Mouse (Mus musculus) heart, embryonic 16.5 days (tissue): ENCODE measurements at regions not wholly inside any gene's neighbourhood (a gene's known extent, or its start where the extent isn't known, plus 50 kb on each side); places are given as distances from the start of the nearest gene placed in this dataset.
A peak's percentile ranks its signal among the peaks of the same experiment; 100 is the strongest.

Experiments
- ATAC-seq: fragments of 200-750 bp; cut with Nextera tagmentation; replicated peaks from 2 replicates; pipeline ENCODE4 v1.8.0; 2017; ENCODE audit warnings: moderate number of reproducible peaks; ENCODE audit not compliant: insufficient read depth, low FRiP score; ENCODE audit errors: extremely low read depth
- H3K27ac ChIP-seq: fragments of 300-500 bp; sonication (generic); 2 replicates; pipeline ENCODE4 v1.5.1; 2014; ENCODE audit warnings: mild to moderate bottlenecking, low read length, control low read depth, moderate library complexity
- H3K27me3 ChIP-seq: fragments of 300-500 bp; sonication (generic); 2 replicates; pipeline ENCODE4 v1.6.1; 2014; ENCODE audit warnings: low read length, mixed read lengths; ENCODE audit not compliant: control insufficient read depth, insufficient read depth
- H3K36me3 ChIP-seq: fragments of 300-500 bp; sonication (generic); 2 replicates; pipeline ENCODE4 v1.6.1; 2014; ENCODE audit not compliant: control insufficient read depth, insufficient read depth
- H3K4me1 ChIP-seq: fragments of 300-500 bp; sonication (generic); 2 replicates; pipeline ENCODE4 v1.6.1; 2014; ENCODE audit warnings: low read length, mixed read lengths; ENCODE audit not compliant: control insufficient read depth, insufficient read depth
- H3K4me2 ChIP-seq: fragments of 300-500 bp; sonication (generic); 2 replicates; pipeline ENCODE4 v1.6.1; 2014; ENCODE audit warnings: low read depth, mild to moderate bottlenecking, control low read depth, low read length
- H3K4me3 ChIP-seq: fragments of 300-500 bp; sonication (generic); 2 replicates; pipeline ENCODE4 v1.5.1; 2014; ENCODE audit warnings: mild to moderate bottlenecking, control low read depth, low read length
- H3K9ac ChIP-seq: fragments of 300-500 bp; sonication (generic); 2 replicates; pipeline ENCODE4 v1.6.1; 2014; ENCODE audit warnings: low read length, control low read depth
- H3K9me3 ChIP-seq: fragments of 300-500 bp; sonication (generic); replicated peaks from 2 replicates; pipeline ENCODE4 v1.6.1; 2016; ENCODE audit warnings: low read length; ENCODE audit not compliant: control insufficient read depth
- WGBS: fragments of 180-500 bp; shearing (Covaris S2); extraction: QIAGEN DNeasy Blood & Tissue Kit; methylation state at CpG from one replicate; pipeline ENCODE4 v1.1.7; 2014; 5-methylcytosine and 5-hydroxymethylcytosine counted together

DNA sequence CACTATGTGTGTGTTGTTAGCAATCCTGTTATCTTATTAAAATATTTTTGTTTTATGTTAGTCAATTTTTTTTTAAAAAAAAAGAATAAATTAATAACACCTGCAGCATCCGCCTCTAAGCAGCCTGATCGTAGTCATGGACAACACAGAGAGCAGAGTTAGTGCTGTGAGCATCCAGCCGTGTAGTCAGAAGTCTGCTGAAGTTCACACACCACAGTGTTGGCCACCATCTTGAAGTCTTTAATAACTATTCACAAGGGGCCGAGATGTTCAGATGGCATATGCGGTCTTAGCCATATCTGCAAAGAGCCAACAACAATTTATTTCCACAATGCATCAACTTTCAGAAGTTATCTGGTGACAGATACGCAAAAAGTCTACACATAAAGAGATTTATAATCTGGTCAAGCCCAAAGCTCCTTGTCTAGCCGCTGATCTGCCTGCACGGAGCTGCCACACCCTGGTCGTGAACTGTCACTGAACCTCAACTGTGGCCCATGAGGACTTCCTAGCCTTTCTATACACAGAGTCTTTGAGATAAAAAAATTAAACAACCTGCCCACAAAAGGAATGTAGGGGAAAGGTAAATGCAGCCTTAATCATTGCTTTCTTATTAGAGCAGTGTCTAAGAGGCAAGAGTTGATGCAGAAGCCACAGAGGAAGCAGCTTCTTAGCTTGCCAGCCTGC is 183.4 kb upstream of the Zfp703 start:
- no peak overlapping the region for H3K4me3 ChIP-seq
- 0 out of 2 replicates have a peak, but pooled peaks cover 3% of the 10 kb centered on the region for H3K4me1 ChIP-seq
- H3K4me2 ChIP-seq, result no peak overlapping the region
- H3K9me3 ChIP-seq, result no peaks in the 10 kb centered on the region
- H3K9ac ChIP-seq, result no peak overlapping the region
- H3K27ac ChIP-seq, result no peak overlapping the region
- 86% methylated on average over 9 of the region's 9 CpGs for WGBS
- no peaks in the 10 kb centered on the region for H3K36me3 ChIP-seq
- no peak for ATAC-seq
- peaks cover 3% of the 10 kb centered on the region; the same call in 1 of the 2 replicates for H3K27me3 ChIP-seq

DNA sequence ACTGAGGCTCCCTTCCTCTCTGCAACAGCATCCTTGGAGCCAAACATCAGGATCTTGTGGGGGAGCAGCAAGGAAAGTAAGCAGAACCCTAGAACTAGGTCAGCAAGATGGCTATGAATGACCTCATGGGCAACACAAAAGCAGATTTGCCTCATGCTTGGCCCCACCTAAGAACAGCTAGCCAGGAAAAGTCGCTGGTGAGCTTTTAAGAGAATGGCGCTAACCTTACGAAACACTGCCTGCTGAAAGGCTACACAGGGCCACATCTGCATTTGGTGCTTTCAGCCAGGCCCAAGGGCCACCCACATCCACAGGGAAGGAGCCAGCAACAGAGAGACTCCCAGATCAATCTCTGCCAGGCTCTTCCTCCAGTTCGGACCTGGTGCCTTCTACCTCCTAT is 182.7 kb upstream of the Zfp703 start:
- Histone ChIP-seq H3K4me1 (0 out of 2 replicates have a peak, but pooled peaks cover 3% of the 10 kb centered on the region), H3K9me3 (no peaks in the 10 kb centered on the region), H3K9ac (no peak overlapping the region), H3K4me2 (no peak overlapping the region), H3K36me3 (no peaks in the 10 kb centered on the region), H3K27me3 (peaks cover 3% of the 10 kb centered on the region; the same call in 1 of the 2 replicates), H3K4me3 (no peak overlapping the region), H3K27ac (no peak overlapping the region)
- 87% methylated on average over 4 of the region's 4 CpGs for WGBS
- ATAC-seq, result no peak

DNA sequence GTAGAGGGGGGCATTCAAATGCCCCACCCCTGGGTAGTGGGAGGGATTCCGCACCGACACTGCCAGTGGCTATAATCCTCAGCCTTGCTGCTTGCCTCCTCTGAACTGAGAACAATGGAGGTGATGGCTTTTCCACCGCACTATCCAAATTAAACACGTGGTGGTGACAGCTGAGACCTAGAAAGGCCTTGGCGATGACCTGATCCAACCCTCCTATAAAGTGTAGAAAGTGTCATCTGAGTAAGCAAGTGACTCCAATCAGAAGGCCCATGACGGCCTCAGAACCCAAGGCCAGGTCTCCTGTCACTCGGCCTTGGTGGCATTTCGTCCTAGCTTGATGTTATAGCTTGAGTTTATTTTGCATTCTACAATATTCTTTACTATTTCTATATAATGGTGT is 181.5 kb upstream of the Zfp703 start:
- H3K4me2 ChIP-seq, result no peak overlapping the region
- no peak overlapping the region for H3K27ac ChIP-seq
- no peak for ATAC-seq
- no peak overlapping the region for H3K4me3 ChIP-seq
- 0 out of 2 replicates have a peak, but pooled peaks cover 3% of the 10 kb centered on the region for H3K4me1 ChIP-seq
- H3K36me3 ChIP-seq, result no peaks in the 10 kb centered on the region
- 78% methylated on average over 8 of the region's 8 CpGs for WGBS
- no peak overlapping the region for H3K9ac ChIP-seq
- H3K9me3 ChIP-seq, result no peaks in the 10 kb centered on the region
- no peaks in the 10 kb centered on the region; the same call in 1 of the 2 replicates for H3K27me3 ChIP-seq

DNA sequence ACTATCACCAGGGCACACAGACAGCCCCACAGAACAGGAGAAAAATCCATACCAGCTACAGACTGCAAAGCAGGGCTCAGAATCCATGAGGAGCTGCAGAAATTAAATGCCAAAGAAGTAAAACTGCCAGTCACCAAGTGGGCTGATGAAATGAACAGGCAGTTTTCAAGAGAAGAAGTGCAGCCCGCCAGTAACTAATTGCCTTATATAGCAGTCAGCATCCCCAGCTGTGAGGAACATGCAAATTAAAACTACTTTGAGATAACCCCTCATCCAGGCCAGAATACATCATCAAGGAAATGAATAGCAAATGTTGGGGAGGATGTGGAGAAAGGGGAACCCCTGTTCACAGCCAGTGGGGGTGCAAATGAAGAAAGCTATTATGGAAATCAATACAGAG is 177.3 kb upstream of the Zfp703 start:
- Histone ChIP-seq H3K4me1 (peaks cover 5% of the 10 kb centered on the region; the same call in 1 of the 2 replicates), H3K36me3 (no peaks in the 10 kb centered on the region), H3K27ac (no peak overlapping the region), H3K4me2 (no peak overlapping the region), H3K9me3 (no peaks in the 10 kb centered on the region), H3K27me3 (peaks cover 8% of the 10 kb centered on the region; the same call in 1 of the 2 replicates), H3K4me3 (no peak overlapping the region), H3K9ac (no peak overlapping the region)
- ATAC-seq, result no peak
- WGBS, result 55% methylated on average over 1 of the region's 1 CpGs

DNA sequence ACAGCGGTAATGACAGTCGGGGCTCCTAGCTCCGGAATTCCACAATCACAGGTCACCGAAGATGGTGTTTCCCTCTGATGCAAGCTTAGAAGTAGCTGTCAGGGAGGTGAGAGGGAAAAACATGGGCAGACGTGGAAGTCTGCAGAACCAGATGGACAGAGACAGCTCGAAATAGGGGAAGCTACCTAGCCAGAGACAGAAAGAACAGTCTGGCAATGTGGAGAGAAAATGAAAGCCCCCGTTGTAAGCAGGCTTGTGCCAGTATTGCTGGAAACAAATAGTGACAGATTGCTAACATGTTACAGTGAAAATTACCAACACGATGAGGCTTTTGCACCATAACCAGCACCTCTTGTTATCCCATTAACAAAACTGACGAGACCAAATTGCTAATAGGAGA is 173.0 kb upstream of the Zfp703 start:
- H3K27me3 ChIP-seq, result peaks cover 15% of the 10 kb centered on the region
- H3K4me1 ChIP-seq, result peaks cover 28% of the 10 kb centered on the region
- ATAC-seq, result no peak
- no peaks in the 10 kb centered on the region for H3K36me3 ChIP-seq
- 39% methylated on average over 9 of the region's 9 CpGs for WGBS
- no peak overlapping the region for H3K9ac ChIP-seq
- no peak overlapping the region for H3K27ac ChIP-seq
- H3K9me3 ChIP-seq, result no peaks in the 10 kb centered on the region
- H3K4me3 ChIP-seq, result no peak overlapping the region
- peak overlapping the region; percentile 27 for H3K4me2 ChIP-seq

DNA sequence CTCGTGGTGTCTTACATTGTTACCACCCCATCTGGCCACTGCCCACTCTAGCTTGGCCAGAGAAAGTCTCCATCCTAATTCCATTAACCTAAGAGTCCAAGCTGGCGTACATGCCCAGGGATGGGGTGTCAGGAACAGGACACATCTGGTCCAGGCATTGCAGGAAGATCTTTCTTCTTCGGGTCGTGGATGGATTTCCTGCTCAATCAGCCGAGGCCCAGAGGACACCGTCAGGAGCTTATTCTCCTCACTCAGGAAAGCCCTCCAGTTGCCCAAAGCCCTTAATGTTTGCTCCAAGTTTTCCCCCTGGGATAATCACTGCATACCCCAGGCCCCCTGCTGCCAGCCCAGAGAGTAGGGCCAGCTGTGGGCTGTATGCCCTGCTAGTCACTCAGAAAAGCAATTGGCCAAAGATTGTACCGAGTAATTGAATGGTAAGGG is 172.2 kb upstream of the Zfp703 start:
- ATAC-seq, result no peak
- Histone ChIP-seq H3K4me1 (peaks cover 30% of the 10 kb centered on the region), H3K4me2 (no peak overlapping the region), H3K36me3 (no peaks in the 10 kb centered on the region), H3K4me3 (no peak overlapping the region), H3K27ac (no peak overlapping the region), H3K9me3 (no peaks in the 10 kb centered on the region), H3K27me3 (peaks cover 15% of the 10 kb centered on the region), H3K9ac (no peak overlapping the region)
- WGBS, result 48% methylated on average over 7 of the region's 7 CpGs

DNA sequence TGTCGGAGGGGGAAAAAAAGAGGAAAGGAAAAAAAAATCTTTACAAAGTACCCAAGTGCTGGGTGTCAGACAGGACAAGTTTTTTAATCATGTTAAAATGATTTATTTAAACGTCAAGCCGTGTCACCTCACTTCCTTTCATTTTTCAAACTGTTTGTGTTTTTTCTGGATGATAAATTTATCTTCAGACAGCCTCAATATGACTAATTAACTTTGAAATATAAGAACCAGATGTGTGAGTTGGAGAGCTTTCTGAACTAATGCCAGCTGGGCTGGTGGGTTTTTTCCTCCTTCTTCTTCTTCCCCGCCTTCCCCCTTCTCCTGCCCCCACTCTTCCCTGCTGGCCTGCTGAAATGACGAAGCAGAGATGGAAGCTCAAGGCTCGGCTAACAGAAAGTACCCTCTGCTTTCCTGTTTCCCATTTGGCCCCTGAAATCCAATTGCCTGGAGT is 171.7 kb upstream of the Zfp703 start:
- Histone ChIP-seq H3K4me2 (no peak overlapping the region), H3K9me3 (no peaks in the 10 kb centered on the region), H3K36me3 (no peaks in the 10 kb centered on the region), H3K27me3 (peaks cover 16% of the 10 kb centered on the region), H3K9ac (no peak overlapping the region), H3K4me3 (no peak overlapping the region), H3K4me1 (peaks cover 34% of the 10 kb centered on the region), H3K27ac (no peak overlapping the region)
- no peak for ATAC-seq
- WGBS, result 45% methylated on average over 6 of the region's 6 CpGs

DNA sequence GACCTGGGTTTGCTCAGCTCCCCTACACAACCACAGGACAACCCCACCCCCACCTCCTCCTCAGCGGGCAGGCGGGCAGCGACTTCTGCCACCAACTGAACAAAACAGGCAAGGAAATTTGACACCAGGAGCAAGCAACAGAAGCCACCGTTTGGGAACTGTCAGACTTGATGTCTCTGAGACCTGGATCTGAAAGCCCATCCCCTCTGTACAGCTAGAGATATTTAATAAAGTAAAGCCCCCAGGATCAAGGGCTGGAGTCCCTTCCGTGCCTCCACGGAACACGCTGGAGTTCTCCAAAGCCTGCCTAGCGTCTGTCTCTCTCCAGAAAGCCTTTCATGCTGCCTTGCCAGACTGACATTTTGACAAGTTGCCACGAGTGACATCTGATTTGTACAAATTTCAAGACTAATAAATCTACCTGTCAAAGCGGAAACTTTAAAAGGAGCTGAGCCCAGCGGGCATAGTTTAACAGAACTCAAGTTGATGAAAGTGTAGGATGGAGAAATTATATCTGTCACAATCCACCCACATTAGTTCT is 168.9 kb upstream of the Zfp703 start:
- Histone ChIP-seq H3K9me3 (no peaks in the 10 kb centered on the region), H3K27me3 (peaks cover 21% of the 10 kb centered on the region), H3K4me3 (no peak overlapping the region), H3K4me2 (peak overlapping the region; percentile 47), H3K36me3 (no peaks in the 10 kb centered on the region), H3K9ac (no peak overlapping the region), H3K27ac (no peak overlapping the region), H3K4me1 (peaks cover 37% of the 10 kb centered on the region)
- WGBS, result 24% methylated on average over 11 of the region's 11 CpGs
- no peak for ATAC-seq

DNA sequence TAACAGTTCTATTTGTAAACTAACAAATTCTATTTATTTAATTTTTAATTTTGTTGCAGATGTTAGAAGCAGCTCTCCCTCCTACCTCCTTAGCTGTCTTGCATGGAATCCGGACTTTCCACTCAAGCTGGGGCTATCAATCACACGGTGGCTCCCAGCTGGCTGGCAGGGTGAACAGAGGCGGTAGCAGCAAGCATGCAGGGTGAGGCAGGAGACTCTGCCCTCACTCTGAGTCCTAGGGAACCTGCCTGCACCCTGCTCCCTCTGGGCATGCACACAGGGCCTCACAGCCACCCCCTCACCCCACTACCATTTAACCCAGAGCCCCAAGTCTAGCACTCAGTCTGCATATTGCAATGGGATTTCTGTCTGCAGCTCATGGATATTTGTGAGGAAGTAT is 168.4 kb upstream of the Zfp703 start:
- Histone ChIP-seq H3K36me3 (no peaks in the 10 kb centered on the region), H3K9me3 (no peaks in the 10 kb centered on the region), H3K27me3 (peaks cover 17% of the 10 kb centered on the region), H3K9ac (no peak overlapping the region), H3K4me1 (peaks cover 43% of the 10 kb centered on the region), H3K4me2 (no peak overlapping the region), H3K4me3 (no peak overlapping the region), H3K27ac (no peak overlapping the region)
- WGBS, result 25% methylated on average over 3 of the region's 3 CpGs
- no peak for ATAC-seq
